Comparison of ENCODE assay signal across 26 mouse cellular contexts in the genomic region with DNA sequence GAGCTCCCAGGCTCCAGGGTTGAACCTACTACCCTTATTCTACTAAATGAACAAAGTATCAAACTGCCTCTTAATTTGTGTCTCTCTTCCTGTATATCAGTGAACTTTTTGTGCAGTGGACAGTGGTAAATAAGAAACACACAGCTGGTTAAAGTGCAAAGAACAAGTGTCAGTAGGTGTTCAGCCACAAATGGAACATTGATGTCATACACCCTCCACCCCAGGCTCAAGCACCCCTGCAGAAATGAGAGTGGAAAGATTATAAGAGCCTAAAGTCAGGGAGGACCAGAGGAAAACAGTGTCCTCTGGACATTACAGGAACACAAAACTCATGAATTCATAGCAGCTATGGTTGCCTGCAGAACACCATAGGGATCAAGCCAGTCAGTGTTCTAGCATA.
"Had no signal": no experiment of that assay in that cellular context is flagged by ENCODE, and none has a peak within 500 bp of the region (broad histone marks: within the 10 kb centered on the region; RNA-seq: fewer than 3 reads in every experiment).

No protein-coding gene starts in this region.

- H3K9me3 ChIP-seq: heart, embryonic 13.5 days; heart, embryonic 15.5 days; hindbrain, embryonic 10.5 days; hindbrain, embryonic 12.5 days; intestine, embryonic 15.5 days; limb, embryonic 10.5 days; limb, embryonic 12.5 days; liver, embryonic 12.5 days had no signal

- H3K4me1 ChIP-seq: heart, embryonic 13.5 days; heart, embryonic 15.5 days; hindbrain, embryonic 10.5 days; hindbrain, embryonic 12.5 days; intestine, embryonic 15.5 days; limb, embryonic 10.5 days; limb, embryonic 12.5 days had no signal

- H3K9ac ChIP-seq: heart, embryonic 13.5 days; heart, embryonic 15.5 days; hindbrain, embryonic 12.5 days; hindbrain, embryonic 14.5 days; intestine, embryonic 15.5 days; limb, embryonic 12.5 days; liver, embryonic 12.5 days had no signal

- H3K27me3 ChIP-seq: heart, embryonic 13.5 days; heart, embryonic 15.5 days; hindbrain, embryonic 12.5 days; intestine, embryonic 15.5 days; limb, embryonic 12.5 days; liver, embryonic 12.5 days had no signal

- ATAC-seq: hindbrain, embryonic 16.5 days; inflammation-experienced regulatory T-cells, adult 6 months; intestine, embryonic 15.5 days; intestine, postnatal 0 days; liver, embryonic 12.5 days had no signal

- DNase-seq: gastrocnemius, postnatal 14 days; gastrocnemius, postnatal 36 days; heart, adult 11 months; heart, adult 2 months; heart, postnatal 4 days; kidney, adult 18-20 months; kidney, adult 8-10 months; kidney, postnatal 10 days; kidney, postnatal 25 days; kidney, postnatal 4 days; liver had no signal

- H3K27ac ChIP-seq: heart, adult 2 months; heart, embryonic 13.5 days; heart, embryonic 15.5 days; hindbrain, embryonic 10.5 days; hindbrain, embryonic 12.5 days; hindbrain, embryonic 14.5 days; intestine, embryonic 15.5 days; layer of hippocampus, adult 2 months; left cerebral cortex, adult 2 months; limb, embryonic 10.5 days; limb, embryonic 12.5 days; liver, embryonic 12.5 days had no signal

- H3K4me3 ChIP-seq: heart, adult 2 months; heart, embryonic 13.5 days; heart, embryonic 15.5 days; hindbrain, embryonic 10.5 days; hindbrain, embryonic 12.5 days; intestine, embryonic 15.5 days; layer of hippocampus, adult 2 months; left cerebral cortex, adult 2 months; limb, embryonic 10.5 days; limb, embryonic 12.5 days; liver, embryonic 12.5 days had no signal

- H3K4me2 ChIP-seq: heart, embryonic 11.5 days; heart, embryonic 13.5 days; heart, embryonic 15.5 days; hindbrain, embryonic 12.5 days; hindbrain, embryonic 14.5 days; intestine, embryonic 15.5 days; limb, embryonic 12.5 days; liver, embryonic 12.5 days had no signal

- H3K36me3 ChIP-seq: heart, embryonic 13.5 days; heart, embryonic 15.5 days; hindbrain, embryonic 10.5 days; hindbrain, embryonic 12.5 days; intestine, embryonic 15.5 days; limb, embryonic 10.5 days; limb, embryonic 12.5 days; liver, embryonic 12.5 days had no signal
